Mouse (Mus musculus) adrenal gland, adult 10 weeks (tissue): ENCODE results near the gene Gm5346. TPM values are rescaled to one million over a fixed set of nuclear protein-coding genes. Genes with fewer than 3 reads are reported as not detected.

Experiments used
- polyA plus RNA-seq: library from polyadenylated mRNA; stranded (reverse); fragments of 350-450 nt; fragmentation: Illumina TruSeq; extraction: RNeasy Lipid Tissue Mini Kit (QIAGEN cat#74804); gene quantifications from one replicate; pipeline ENCODE4 v1.2.3, GENCODE M21; 2014; ENCODE audit warnings: low read depth, low replicate concordance

Gm5346 gene
- not detected for polyA plus RNA-seq

DNA sequence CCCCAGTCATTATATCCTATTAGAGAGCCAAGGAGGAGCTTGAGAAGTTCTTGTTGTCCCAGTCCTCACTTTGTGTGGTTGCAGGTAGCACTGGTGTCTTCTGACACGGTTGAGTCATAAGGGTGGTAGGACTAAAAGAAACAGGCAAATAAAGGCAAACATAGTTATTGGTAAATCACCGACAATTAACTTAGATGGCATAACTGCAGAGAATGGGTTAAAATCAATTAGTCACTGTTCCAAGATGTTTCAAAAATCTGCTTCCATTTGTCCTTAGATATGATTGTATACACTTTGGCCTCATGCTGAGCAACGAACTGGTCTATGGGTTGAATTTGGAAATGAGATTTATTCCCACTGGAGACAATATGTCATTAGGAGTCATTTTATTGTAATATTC lies at the start of gene Gm5346:
Gene Gm5346, minus strand, starts transcription at position 101 of the 400 bp plus-strand sequence.

DNA sequence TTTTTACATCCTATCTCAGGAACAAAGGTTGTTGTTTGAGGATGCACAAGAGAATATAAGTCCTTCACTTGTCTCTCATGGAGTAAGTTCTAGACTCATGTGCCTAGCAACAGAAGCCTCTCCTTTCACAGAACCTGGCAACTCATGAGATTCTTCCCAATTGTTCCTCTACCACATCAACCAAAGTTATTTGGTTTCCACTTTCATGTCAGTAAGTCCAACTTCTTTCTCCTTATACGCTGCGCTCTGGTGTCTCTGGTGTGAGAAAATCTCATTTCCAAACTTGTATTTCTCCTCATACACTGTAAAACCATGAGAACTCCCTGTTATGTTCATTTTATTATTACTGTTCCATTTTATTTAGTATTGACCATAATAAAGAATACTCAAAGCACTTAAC lies 50.5 kb downstream of the Gm5346 start, which contains the start of gene Adam26a:
Gene Adam26a, minus strand, starts transcription at position 101 of the 400 bp plus-strand sequence.

Other genes with a start within 250 kb of the Gm5346 start
- gene Adam26b, start 99.2 kb downstream of the Gm5346 start, polyA plus RNA-seq = not detected
- gene Adam26a, start 50.6 kb downstream of the Gm5346 start, polyA plus RNA-seq = not detected
- not detected for gene Adam34, start 82.8 kb upstream of the Gm5346 start, polyA plus RNA-seq